ENCODE assay signal across 8 mouse cellular contexts in the genomic region with DNA sequence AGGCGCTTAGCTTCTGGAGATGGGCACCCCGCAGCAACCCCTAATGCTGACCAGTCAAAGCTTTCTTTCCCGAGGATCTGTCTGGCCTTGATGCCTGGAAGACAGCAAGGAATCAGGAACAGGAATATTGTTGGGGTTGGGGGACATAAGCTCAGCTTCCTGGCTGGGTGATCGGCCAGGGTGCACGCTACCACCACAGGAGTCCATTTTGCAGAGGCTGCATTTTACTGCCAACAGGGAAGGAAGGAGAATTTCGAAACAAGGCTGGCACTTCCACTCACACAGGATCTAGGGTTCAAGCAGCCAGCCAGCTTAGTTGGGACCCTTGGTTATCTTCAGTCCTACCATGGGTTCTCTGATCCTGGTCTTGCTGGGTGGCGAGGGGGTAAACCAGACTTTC. TPM values are rescaled to one million over a fixed set of nuclear protein-coding genes. Genes with fewer than 3 reads are reported as not detected.
DNase-seq lines count a peak whose midpoint lies in the region; ATAC-seq lines count a peak whose summit lies in the region.

No protein-coding gene starts in this region.

- no peak overlapping the region for H3K27ac ChIP-seq in liver, embryonic 11.5 days (ENCODE audit: low read depth, low read length)
- no peak overlapping the region for H3K27ac ChIP-seq in embryonic facial prominence, embryonic 11.5 days (replicated peaks; ENCODE audit: low read depth, low read length)
- 0 out of 2 replicates have a peak overlapping the region, but pooled peaks have one; percentile 40 for H3K27ac ChIP-seq in intestine, embryonic 15.5 days

- WGBS in liver, embryonic 11.5 days, result 40% methylated on average over 7 of the region's 7 CpGs
- WGBS in embryonic facial prominence, embryonic 11.5 days, result 56% methylated on average over 7 of the region's 7 CpGs
- WGBS in intestine, embryonic 15.5 days, result 49% methylated on average over 7 of the region's 7 CpGs

- peaks cover 2% of the 10 kb centered on the region for H3K4me1 ChIP-seq in liver, embryonic 11.5 days (replicated peaks; ENCODE audit: control insufficient read depth, insufficient read depth, low read length)
- H3K4me1 ChIP-seq in embryonic facial prominence, embryonic 11.5 days (ENCODE audit: control insufficient read depth, insufficient read depth, low read length), result no peaks in the 10 kb centered on the region
- H3K4me1 ChIP-seq in intestine, embryonic 15.5 days (replicated peaks), result peaks cover 11% of the 10 kb centered on the region

- no peak for ATAC-seq in liver, embryonic 11.5 days (replicated peaks; ENCODE audit: low FRiP score)
- ATAC-seq in embryonic facial prominence, embryonic 11.5 days (replicated peaks; ENCODE audit: insufficient number of reproducible peaks, low FRiP score, low TSS enrichment, low read depth), result no peak
- no peak for ATAC-seq in intestine, embryonic 15.5 days

- peak overlapping the region; percentile 71 for H3K4me3 ChIP-seq in liver, embryonic 11.5 days (ENCODE audit: low read depth, low read length)
- peak overlapping the region; percentile 55 for H3K4me3 ChIP-seq in embryonic facial prominence, embryonic 11.5 days (ENCODE audit: low read depth, low read length)
- peak overlapping the region; percentile 55 for H3K4me3 ChIP-seq in intestine, embryonic 15.5 days (replicated peaks)

- DNase-seq in liver, embryonic 11.5 days (ENCODE audit: low spot score), result no peak
- no peak for DNase-seq in liver
- DNase-seq in embryonic facial prominence, embryonic 11.5 days (ENCODE audit: low spot score), result no peak
- DNase-seq in neural tube, embryonic 10.5 days (ENCODE audit: extremely low spot score, low spot score), result peak; percentile 24
- DNase-seq in left cerebral cortex, adult 8-10 months (ENCODE audit: low spot score in 2 of 2), result no peak
- DNase-seq in frontal cortex, postnatal 14 days (ENCODE audit: low spot score in 2 of 2), result no peak
- DNase-seq in adrenal gland, postnatal 25 days, result no peak

- peaks cover 25% of the 10 kb centered on the region for H3K36me3 ChIP-seq in liver, embryonic 11.5 days (ENCODE audit: control insufficient read depth, insufficient read depth, low read length)
- peaks cover 16% of the 10 kb centered on the region for H3K36me3 ChIP-seq in embryonic facial prominence, embryonic 11.5 days (replicated peaks; ENCODE audit: control insufficient read depth, insufficient read depth, low read depth, low read length)
- H3K36me3 ChIP-seq in intestine, embryonic 15.5 days, result peaks cover 30% of the 10 kb centered on the region

- 0 out of 2 replicates have a peak overlapping the region, but pooled peaks have one; percentile 9 for H3K9ac ChIP-seq in liver, embryonic 11.5 days (ENCODE audit: low read depth, low read length)
- no peak overlapping the region for H3K9ac ChIP-seq in embryonic facial prominence, embryonic 11.5 days (replicated peaks; ENCODE audit: low read length)
- H3K9ac ChIP-seq in intestine, embryonic 15.5 days, result peak overlapping the region; percentile 59; the same call in 1 of the 2 replicates

- H3K27me3 ChIP-seq in liver, embryonic 11.5 days (replicated peaks; ENCODE audit: control insufficient read depth, insufficient read depth, low read length), result 0 out of 2 replicates have a peak, but pooled peaks cover 2% of the 10 kb centered on the region
- no peaks in the 10 kb centered on the region for H3K27me3 ChIP-seq in embryonic facial prominence, embryonic 11.5 days (ENCODE audit: control insufficient read depth, insufficient read depth, low read length)
- no peaks in the 10 kb centered on the region for H3K27me3 ChIP-seq in intestine, embryonic 15.5 days (replicated peaks)

- peak overlapping the region; percentile 95 for H3K4me2 ChIP-seq in liver, embryonic 11.5 days
- H3K4me2 ChIP-seq in embryonic facial prominence, embryonic 11.5 days (ENCODE audit: low read depth, low read length), result peak overlapping the region; percentile 83; the same call in 1 of the 2 replicates
- peak overlapping the region; percentile 88 for H3K4me2 ChIP-seq in intestine, embryonic 15.5 days (replicated peaks)

- no peaks in the 10 kb centered on the region for H3K9me3 ChIP-seq in liver, embryonic 11.5 days (ENCODE audit: control insufficient read depth, low read length)
- no peaks in the 10 kb centered on the region for H3K9me3 ChIP-seq in embryonic facial prominence, embryonic 11.5 days (replicated peaks; ENCODE audit: control insufficient read depth, low read length)
- H3K9me3 ChIP-seq in intestine, embryonic 15.5 days, result no peaks in the 10 kb centered on the region

RNA-seq across cellular contexts. Expression of a gene that starts 0.7 kb away (rescaled TPM):
- polyA plus RNA-seq in liver, embryonic 11.5 days (2014; fragmentation: Nextera tagmentation; extraction: Ambion mirVana), result 2.9 and 3.2 TPM in 2 replicates
- 5.6 and 6.4 TPM in 2 replicates for polyA plus RNA-seq in embryonic facial prominence, embryonic 11.5 days (2014; fragmentation: Nextera tagmentation; extraction: Ambion mirVana)
- 5.3 and 5.7 TPM in 2 replicates for polyA plus RNA-seq in intestine, embryonic 15.5 days (2015; fragmentation: Nextera tagmentation; extraction: Ambion mirVana)
- total RNA-seq in left cerebral cortex, adult 8-10 months (2022), result 10 to 100 TPM; 60.1 to 72.5 (median 69.0) TPM
- 4.3 and 4.9 TPM in 2 replicates for total RNA-seq in adrenal gland, postnatal 25 days (2021)

RNA-seq across cellular contexts. Expression of a gene that starts 14.7 kb away (rescaled TPM):
- 3.2 and 3.3 TPM in 2 replicates for polyA plus RNA-seq in liver, embryonic 11.5 days (2014; fragmentation: Nextera tagmentation; extraction: Ambion mirVana)
- 2.7 and 4.8 TPM in 2 replicates for polyA plus RNA-seq in embryonic facial prominence, embryonic 11.5 days (2014; fragmentation: Nextera tagmentation; extraction: Ambion mirVana)
- 22.2 and 24.8 TPM in 2 replicates for polyA plus RNA-seq in intestine, embryonic 15.5 days (2015; fragmentation: Nextera tagmentation; extraction: Ambion mirVana)
- total RNA-seq in left cerebral cortex, adult 8-10 months (2022), result 10 to 100 TPM; 40.6 to 55.7 (median 51.5) TPM
- total RNA-seq in adrenal gland, postnatal 25 days (2021), result 35.6 and 52.3 TPM in 2 replicates

RNA-seq across cellular contexts. Expression of a gene that starts 22.4 kb away (rescaled TPM):
- 22.1 and 23.1 TPM in 2 replicates for polyA plus RNA-seq in liver, embryonic 11.5 days (2014; fragmentation: Nextera tagmentation; extraction: Ambion mirVana)
- 13.5 and 18.9 TPM in 2 replicates for polyA plus RNA-seq in embryonic facial prominence, embryonic 11.5 days (2014; fragmentation: Nextera tagmentation; extraction: Ambion mirVana)
- polyA plus RNA-seq in intestine, embryonic 15.5 days (2015; fragmentation: Nextera tagmentation; extraction: Ambion mirVana), result 18.2 and 18.3 TPM in 2 replicates
- 100 to 1,000 TPM; 191 to 210 (median 203) TPM for total RNA-seq in left cerebral cortex, adult 8-10 months (2022)
- total RNA-seq in adrenal gland, postnatal 25 days (2021), result 45.8 and 59.4 TPM in 2 replicates

RNA-seq across cellular contexts. Expression of a gene that starts 52.0 kb away (rescaled TPM):
- 22.1 and 24.9 TPM in 2 replicates for polyA plus RNA-seq in liver, embryonic 11.5 days (2014; fragmentation: Nextera tagmentation; extraction: Ambion mirVana)
- polyA plus RNA-seq in embryonic facial prominence, embryonic 11.5 days (2014; fragmentation: Nextera tagmentation; extraction: Ambion mirVana), result 12.7 and 13.0 TPM in 2 replicates
- 35.0 and 40.8 TPM in 2 replicates for polyA plus RNA-seq in intestine, embryonic 15.5 days (2015; fragmentation: Nextera tagmentation; extraction: Ambion mirVana)
- 10 to 100 TPM; 16.1 to 23.6 (median 22.1) TPM for total RNA-seq in left cerebral cortex, adult 8-10 months (2022)
- 56.8 and 60.4 TPM in 2 replicates for total RNA-seq in adrenal gland, postnatal 25 days (2021)
